Mouse (Mus musculus) c-Kit-negative CD71-positive TER-119-positive erythroid progenitor cells, embryonic 14.5 days (primary cell): ENCODE measurements around the gene Chrnb2.
"Not testable (repeated sequence)": the region's sequence is repeated elsewhere in the genome, so short reads cannot be mapped to it uniquely, and the experiment has no call there.

ENCODE experiments used
- DNase-seq: peaks from one replicate; pipeline ENCODE4 v3.0.0-alpha.2; 2013; ENCODE audit warnings: low read depth, low spot score

The Chrnb2 gene

GRCm38 (mm10) chr3:89764119-89764724 lies at the start of gene Chrnb2:
TSS of gene Chrnb2 (minus strand) at chr3:89764632.
- DNase-seq, result no peak

GRCm38 (mm10) chr3:89814051-89814450 lies 49.6 kb upstream of the Chrnb2 start:
- no peak for DNase-seq

- no peak for DNase-seq
Observed at GRCm38 (mm10) chr3:89812166-89812565, 47.7 kb upstream of the Chrnb2 start.

- no peak for DNase-seq
Observed at GRCm38 (mm10) chr3:89810841-89811240, 46.4 kb upstream of the Chrnb2 start.

- DNase-seq, result peak; percentile 80
Observed at GRCm38 (mm10) chr3:89808638-89809037, 44.2 kb upstream of the Chrnb2 start.

GRCm38 (mm10) chr3:89807881-89808280 lies 43.4 kb upstream of the Chrnb2 start:
- peak; percentile 60 for DNase-seq

GRCm38 (mm10) chr3:89807171-89807570 lies 42.7 kb upstream of the Chrnb2 start:
- no peak for DNase-seq

- DNase-seq, result no peak
Observed at GRCm38 (mm10) chr3:89806751-89807150, 42.3 kb upstream of the Chrnb2 start.

- no peak for DNase-seq
Observed at GRCm38 (mm10) chr3:89805179-89805578, 40.7 kb upstream of the Chrnb2 start.

GRCm38 (mm10) chr3:89802876-89803275 lies 38.4 kb upstream of the Chrnb2 start:
- no peak for DNase-seq

GRCm38 (mm10) chr3:89801507-89801847 lies 37.0 kb upstream of the Chrnb2 start:
- DNase-seq, result no peak

- DNase-seq, result no peak
Observed at GRCm38 (mm10) chr3:89800774-89801506, 36.5 kb upstream of the Chrnb2 start.

GRCm38 (mm10) chr3:89800078-89800477 lies 35.6 kb upstream of the Chrnb2 start:
- DNase-seq, result not testable (repeated sequence)

- DNase-seq, result no peak
Observed at GRCm38 (mm10) chr3:89799476-89799875, 35.0 kb upstream of the Chrnb2 start.

- DNase-seq, result no peak
Observed at GRCm38 (mm10) chr3:89798518-89798917, 34.1 kb upstream of the Chrnb2 start.

GRCm38 (mm10) chr3:89796358-89796757 lies 31.9 kb upstream of the Chrnb2 start:
- no peak for DNase-seq

GRCm38 (mm10) chr3:89795746-89796145 lies 31.3 kb upstream of the Chrnb2 start:
- DNase-seq, result no peak

GRCm38 (mm10) chr3:89794616-89795015 lies 30.2 kb upstream of the Chrnb2 start:
- no peak for DNase-seq

- no peak for DNase-seq
Observed at GRCm38 (mm10) chr3:89788680-89789352, 24.4 kb upstream of the Chrnb2 start.

GRCm38 (mm10) chr3:89786275-89786674 lies 21.8 kb upstream of the Chrnb2 start:
- no peak for DNase-seq

- no peak for DNase-seq
Observed at GRCm38 (mm10) chr3:89784991-89785753, 20.7 kb upstream of the Chrnb2 start.

- no peak for DNase-seq
Observed at GRCm38 (mm10) chr3:89781640-89782039, 17.2 kb upstream of the Chrnb2 start.
